Mouse (Mus musculus) urinary bladder, postnatal 25 days (tissue): ENCODE measurements around the gene Ints4.
A peak's percentile ranks its signal among the peaks of the same experiment; 100 is the strongest.
"Not testable (repeated sequence)": the region's sequence is repeated elsewhere in the genome, so short reads cannot be mapped to it uniquely, and the experiment has no call there.

Source experiments
- DNase-seq: peaks from one replicate; pipeline ENCODE4 v3.0.0; 2022; ENCODE audit warnings: low spot score

The Ints4 gene

GRCm38 (mm10) chr7:97480821-97481339 is at the start of gene Ints4:
Gene Ints4, plus strand, starts transcription at chr7:97480956.
- DNase-seq: peak; percentile 75

- not testable (repeated sequence) for DNase-seq
Measured at GRCm38 (mm10) chr7:97433517-97433916, 47.2 kb upstream of the Ints4 start.

DNA sequence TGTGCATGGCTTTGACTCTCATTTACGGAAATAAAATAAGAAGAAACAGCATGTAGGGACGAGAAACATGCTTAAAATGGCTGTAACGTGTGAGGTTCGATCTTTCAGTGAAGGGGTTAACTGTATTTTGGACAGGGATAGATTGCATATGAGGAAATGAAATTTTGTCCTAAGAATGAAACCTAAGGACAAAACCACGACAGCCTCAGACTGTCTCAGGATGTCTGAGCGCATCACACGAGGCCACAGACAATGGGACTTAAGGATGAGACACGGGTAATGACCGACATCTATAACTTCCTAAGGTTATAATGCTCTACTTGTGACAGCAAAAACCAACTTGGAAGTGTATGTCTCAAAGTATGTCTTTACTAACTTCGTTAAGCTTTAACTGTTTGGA is 46.2 kb upstream of the Ints4 start:
- no peak for DNase-seq

- no peak for DNase-seq
Measured at GRCm38 (mm10) chr7:97438986-97439385, 41.8 kb upstream of the Ints4 start.

GRCm38 (mm10) chr7:97446171-97446925 is 34.4 kb upstream of the Ints4 start:
- DNase-seq: peak; percentile 19

GRCm38 (mm10) chr7:97447050-97447531 is 33.7 kb upstream of the Ints4 start:
- DNase-seq: no peak

GRCm38 (mm10) chr7:97451023-97451422 is 29.7 kb upstream of the Ints4 start, which contains the start of gene Kctd14:
Gene Kctd14, plus strand, starts transcription at chr7:97451323.
- not testable (repeated sequence) for DNase-seq

GRCm38 (mm10) chr7:97452196-97452595 is 28.6 kb upstream of the Ints4 start:
- no peak for DNase-seq

GRCm38 (mm10) chr7:97453141-97453921 is 27.4 kb upstream of the Ints4 start:
- peak; percentile 7 for DNase-seq

DNA sequence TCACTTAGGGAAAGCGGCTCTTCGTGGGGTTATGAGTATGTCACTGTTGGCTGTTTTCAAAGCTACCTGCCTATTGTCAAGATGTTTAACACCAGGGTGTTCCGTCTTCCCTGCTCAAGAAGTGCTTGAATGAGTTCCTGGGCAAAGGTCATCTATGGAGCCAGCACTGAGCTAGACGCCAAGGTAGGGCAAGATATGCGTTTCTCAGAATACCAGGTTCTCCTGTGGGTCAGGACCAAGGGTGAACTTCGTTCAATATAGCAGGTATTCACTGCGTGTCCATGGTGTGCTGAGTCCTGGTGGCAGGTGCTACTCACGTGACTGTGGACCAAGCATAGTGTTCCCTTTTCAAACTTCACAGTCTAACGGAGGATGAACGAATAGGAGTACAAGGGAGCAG is 26.0 kb upstream of the Ints4 start:
- no peak for DNase-seq

DNA sequence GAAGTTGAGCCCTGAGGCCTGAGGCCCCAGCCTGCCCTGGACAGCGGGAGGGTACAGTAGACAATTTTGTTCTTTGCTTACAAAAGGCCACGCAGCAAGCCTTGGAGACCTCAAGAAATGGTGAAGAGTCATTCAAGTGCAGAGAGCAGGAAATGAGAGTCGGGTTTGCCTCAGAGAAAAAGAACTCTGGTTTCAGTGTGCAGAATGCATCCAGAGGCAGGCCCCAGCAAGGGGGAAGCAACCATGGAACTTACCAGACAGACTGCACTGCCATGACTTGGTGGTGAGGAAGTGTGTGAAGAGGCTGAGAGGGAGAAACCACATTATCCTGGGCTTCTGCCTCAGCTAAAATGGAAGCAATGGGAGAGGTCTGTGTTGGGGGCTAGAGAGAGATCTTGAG is 25.2 kb upstream of the Ints4 start:
- no peak for DNase-seq

DNA sequence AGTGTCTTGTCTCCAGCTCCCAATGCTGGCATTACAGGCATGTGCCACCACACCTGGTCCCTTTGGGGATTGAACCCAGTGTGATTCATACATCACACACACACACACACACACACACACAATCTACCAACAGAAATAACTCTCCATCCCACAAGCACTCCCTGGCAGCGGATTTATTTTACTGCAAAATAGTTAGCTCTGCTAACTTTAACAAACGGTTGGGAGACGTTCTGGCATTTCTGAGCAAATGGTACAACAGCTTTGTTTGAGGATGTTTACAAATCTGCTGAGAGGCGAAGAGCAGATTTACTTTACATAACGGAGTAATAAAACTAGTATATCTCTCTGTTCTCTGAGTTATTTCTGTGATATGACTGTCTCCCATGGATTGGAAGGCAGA is 7.8 kb upstream of the Ints4 start:
- DNase-seq: no peak

DNA sequence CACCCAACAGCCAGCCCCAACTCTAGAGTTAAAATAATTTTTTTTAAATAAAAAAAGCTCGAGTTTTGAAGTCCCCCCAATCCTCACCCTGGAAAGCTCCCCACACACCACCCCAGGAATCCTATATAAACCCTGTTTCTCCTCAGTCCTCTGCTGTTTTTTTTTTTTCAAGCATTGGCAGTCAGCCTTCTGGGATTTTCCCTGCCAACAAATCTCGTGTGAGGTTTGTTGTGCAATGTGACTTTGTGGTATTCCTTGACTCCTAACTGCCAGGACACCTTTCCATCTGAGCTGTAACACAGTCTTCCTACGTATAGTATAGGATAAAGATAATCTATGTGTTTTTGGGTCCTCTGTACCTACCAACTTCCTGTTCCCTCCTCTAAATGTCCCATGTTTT is 1.4 kb upstream of the Ints4 start:
- DNase-seq: no peak

GRCm38 (mm10) chr7:97480290-97480689 is 466 bp upstream of the Ints4 start:
- no peak for DNase-seq

DNA sequence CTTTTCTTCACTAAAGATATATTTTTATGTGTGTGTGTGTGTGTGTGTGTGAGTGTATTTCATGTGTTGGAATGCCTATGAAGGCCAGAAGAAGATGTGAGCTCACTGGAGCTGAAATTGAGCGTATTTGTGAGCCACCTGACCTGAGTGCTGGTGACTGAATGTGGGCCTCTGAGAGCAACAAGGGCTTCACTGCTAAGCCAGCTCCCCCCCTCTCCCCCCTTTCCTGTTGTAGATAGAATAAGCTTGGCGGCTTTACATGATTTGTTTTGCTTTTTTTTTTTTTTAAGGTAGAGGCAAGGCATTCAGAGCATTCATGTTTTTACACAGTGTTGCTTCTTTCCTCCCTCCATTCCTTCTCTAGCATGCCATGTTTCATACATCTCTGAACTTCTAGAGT is 2.6 kb downstream of the Ints4 start:
- DNase-seq: no peak

GRCm38 (mm10) chr7:97491157-97491556 is 10.4 kb downstream of the Ints4 start:
- DNase-seq: no peak

DNA sequence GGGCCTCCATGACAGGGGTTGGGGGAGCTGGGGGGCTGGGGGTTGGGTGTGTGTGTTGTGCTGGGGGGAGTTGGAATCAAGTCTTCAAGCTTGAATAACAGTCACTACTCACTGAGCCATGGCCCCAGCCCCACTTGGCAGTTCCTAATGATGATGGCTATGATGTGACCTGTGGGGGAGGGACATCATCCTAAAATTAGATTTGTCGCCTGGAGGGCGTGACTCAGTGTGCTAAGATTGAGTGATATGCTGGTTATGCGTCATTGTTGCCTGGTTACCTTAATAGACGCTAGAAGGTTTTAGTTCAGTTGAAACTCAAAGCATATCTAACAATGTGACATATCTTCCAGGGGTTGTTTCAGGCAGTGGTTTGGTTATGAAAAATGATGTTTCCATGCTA is 11.7 kb downstream of the Ints4 start:
- DNase-seq: no peak

- no peak for DNase-seq
Measured at GRCm38 (mm10) chr7:97495052-97495451, 14.3 kb downstream of the Ints4 start.

- DNase-seq: no peak
Measured at GRCm38 (mm10) chr7:97500555-97501209, 19.9 kb downstream of the Ints4 start.

GRCm38 (mm10) chr7:97514786-97515185 is 34.0 kb downstream of the Ints4 start:
- DNase-seq: no peak

- DNase-seq: no peak
Measured at GRCm38 (mm10) chr7:97519935-97520334, 39.2 kb downstream of the Ints4 start.

DNA sequence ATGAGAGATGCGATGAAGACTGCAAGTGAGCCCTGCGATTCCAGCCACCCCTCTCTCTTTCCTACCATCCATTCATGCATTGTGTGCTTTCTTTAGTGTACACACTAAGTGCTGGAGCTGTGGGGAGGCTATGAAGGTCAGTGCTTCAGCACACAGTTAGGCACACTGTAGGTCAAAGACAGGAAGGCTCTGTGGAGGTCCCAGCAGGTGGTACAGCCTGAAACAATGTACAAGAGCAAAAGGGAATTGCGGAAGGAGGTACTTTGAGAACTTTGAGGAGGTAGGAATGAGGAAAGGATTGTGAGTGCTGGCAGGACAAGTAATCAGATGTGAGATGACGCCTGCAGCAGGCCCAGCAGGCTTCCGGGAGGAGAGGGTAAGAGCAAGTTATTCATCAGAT is 54.8 kb downstream of the Ints4 start:
- DNase-seq: no peak
